Mouse (Mus musculus) R1 (cell line): Measurements from ENCODE around the gene Rabgef1.
A peak's percentile ranks its signal among the peaks of the same experiment; 100 is the strongest.

ENCODE experiments used
- DNase-seq: peaks from one replicate; pipeline ENCODE4 v3.0.0-alpha.2; 2018; ENCODE audit warnings: low read depth, low spot score

Rabgef1 gene

DNA sequence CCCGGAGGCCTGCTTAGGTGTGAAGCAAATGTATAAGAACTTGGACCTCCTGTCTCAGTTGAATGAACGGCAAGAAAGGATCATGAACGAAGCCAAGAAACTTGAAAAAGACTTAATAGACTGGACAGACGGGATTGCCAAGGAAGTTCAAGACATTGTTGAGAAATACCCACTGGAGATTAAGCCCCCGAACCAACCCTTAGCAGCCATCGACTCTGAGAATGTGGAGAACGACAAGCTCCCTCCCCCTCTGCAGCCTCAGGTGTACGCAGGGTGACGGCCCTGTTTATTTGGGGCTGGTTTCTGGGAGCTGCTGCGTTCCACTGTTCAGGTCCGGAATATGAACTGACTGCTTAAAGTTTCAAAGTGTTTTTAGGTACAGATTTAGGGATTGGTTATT, 41.4 kb downstream of the Rabgef1 start:
- no peak for DNase-seq

DNA sequence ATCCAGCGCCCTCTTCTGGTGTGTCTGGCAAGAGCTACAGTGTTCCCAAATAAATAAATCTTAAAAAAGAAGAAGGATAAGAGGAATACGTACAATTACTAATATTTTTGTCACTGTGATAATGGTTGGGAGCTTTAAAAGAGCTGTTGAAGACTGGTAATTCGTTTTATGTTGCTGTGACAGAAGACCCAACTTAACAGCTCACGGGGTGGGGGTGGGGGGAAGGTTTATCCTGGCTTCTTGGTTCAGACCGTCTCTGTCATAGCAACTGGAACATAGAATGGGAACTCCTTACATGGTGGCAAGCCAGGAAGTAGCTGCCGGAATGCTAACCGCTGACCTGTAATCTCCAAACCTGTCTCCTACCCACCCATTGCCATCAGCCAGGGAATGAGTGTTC, 45.2 kb downstream of the Rabgef1 start, which contains the start of gene Tmem248:
Gene Tmem248, plus strand, starts transcription at position 301 of the 400 bp plus-strand sequence.
- DNase-seq = no peak

DNA sequence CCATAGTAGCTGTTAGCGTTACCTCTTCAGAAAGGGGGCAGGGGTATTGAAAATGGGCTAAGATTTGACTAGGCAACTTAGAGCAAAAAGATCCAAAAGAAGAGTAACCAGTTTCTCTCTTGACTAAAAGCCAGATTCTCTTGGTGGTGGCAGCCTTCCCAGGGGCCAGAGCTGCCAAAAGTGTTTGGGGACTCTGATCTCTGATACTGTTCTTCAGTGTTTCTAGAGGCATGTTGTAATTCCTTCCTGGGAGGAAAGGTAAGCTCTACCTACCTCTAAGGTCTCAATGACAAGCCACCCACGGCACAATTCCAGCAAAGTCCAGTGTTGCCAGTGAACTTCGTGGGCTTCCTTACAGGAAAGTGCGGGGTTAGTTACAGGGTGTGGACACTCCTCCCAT, 45.8 kb downstream of the Rabgef1 start:
- DNase-seq = no peak

DNA sequence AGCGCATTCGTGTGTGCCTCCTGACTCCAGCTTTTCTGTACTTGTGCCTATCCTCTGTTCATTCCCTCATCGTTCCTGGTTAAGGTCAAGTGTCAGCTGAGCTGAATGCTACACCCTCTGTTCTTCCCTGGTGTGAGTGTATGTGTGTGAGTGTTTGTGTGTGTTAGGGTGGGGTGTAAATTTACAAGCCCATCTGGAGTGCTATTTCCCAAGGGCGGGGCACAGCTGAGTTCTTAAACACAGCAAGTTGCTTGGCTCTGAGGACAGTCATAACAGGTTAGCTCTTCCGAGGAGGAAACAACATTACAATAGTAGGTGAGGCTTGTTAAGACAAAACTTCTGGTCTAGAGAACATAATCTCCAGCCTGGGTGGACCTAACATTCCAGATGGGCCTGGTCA, 46.7 kb downstream of the Rabgef1 start:
- DNase-seq = peak; percentile 83

DNA sequence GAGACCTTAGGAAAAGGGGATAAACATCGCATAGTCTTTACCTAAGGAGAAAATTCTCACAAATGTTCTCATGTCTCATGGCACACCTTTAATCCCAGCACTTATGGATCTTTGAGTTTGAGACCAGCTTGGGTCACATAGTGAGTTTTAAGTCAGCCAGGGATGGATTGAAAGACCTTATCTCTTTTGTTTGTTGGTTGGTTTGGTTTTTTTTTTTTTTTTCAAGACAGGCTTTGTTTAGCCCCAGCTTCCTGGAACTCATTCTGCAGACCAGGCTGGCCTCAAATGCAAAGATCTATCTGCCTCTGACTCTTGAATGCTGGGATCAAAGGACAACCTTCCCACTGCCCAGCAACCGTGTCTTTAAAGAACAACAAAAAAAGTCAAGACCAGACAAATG, 49.7 kb downstream of the Rabgef1 start:
- no peak for DNase-seq

DNA sequence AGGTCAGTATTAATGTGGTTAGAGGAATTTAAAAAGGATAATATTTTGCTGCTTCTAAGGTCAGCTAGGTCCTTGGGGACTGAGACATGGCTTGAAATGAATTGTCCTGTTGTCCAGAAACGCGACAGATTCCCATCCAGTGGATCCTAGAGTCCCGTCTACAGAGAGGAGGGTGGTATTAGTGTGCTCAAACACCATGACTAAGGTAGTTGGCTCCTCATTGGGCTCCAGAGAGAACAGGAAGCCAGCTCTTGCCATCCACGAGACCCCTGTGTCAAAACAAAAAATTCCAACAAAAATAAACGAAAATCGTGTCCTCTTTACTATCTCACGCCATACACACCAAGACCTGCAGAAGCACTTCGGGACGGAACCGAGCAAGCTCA, 50.2 kb downstream of the Rabgef1 start:
- DNase-seq = no peak

DNA sequence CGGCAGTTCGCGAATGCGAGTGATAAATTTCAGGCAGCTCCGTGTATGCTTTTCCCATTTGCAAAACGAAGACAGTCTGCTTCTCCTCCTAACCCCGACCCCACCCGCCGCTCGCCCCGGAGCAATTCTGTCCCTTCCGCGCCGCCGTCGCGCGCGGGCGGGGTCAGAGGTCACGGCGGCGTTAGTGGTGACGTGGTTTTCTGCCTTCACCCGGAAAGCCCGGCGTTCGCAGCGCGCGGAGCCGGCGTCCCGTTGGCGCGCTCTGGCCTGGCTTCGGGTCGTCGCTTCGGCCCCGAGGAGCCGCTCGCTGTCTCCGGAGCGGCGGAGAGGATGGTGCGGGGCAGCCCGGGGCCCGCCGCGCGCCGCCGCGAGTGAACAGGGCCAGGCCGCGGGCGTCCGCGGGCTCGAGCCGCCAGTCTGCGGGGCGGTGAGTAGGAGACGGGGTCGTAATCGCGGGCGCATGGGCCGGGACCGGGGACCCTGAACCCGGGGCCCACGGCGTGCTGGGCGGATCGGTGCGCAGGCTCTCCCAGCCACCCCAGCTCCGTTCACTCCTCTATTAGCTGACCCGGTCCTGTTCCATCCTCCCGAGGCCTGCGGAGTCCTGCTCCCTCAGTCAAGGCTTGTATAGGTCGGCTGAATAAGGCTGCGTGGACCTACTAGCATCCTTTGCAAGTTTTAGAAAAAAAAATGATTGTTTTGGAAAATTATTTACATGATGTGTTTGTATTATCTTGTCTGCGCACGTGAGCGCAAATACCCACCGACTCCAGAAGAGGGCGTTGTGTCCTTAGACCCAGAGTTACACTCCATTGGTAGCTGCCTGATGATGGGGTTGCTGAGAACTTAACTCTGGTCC, 50.8 kb downstream of the Rabgef1 start:
- DNase-seq = peak; percentile 85

DNA sequence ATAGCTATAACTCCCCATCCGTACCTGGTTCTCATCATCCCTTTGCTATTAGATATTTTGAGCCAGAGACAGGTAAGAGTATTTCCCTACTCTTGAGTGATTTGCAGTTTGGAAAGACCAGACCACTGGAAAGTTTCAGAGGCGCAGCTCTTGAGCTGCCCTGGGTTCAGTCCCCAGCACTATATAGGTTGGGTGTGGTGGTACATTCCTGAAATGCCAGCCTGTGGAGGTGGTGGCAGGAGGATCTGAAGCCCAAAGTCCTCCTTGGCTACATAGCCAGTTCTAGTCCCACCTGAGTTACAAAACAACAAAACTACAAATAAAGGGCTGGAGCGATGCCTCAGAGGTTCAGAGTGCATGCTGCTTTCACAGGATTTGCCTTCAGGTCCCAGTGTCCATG, 55.2 kb downstream of the Rabgef1 start:
- peak; percentile 55 for DNase-seq

DNA sequence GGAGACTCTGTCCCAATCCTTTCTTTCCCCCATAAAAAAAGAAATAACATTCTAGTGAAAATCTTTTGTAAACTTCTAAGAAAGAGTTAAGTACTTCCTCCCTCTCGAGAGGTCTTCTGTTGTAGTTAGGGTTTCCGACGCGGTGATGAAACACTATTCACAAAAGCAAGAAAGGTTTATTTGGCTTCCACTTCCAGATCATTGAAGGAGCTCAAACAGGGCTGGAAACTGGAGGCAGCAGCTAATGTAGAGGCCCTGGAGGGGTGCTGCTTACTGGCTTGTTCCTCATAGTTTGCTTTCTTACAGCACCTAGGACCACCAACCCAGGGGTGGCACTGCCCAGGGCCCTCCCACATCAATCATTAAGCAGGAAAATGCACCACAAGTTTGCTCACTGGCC, 56.5 kb downstream of the Rabgef1 start:
- no peak for DNase-seq

DNA sequence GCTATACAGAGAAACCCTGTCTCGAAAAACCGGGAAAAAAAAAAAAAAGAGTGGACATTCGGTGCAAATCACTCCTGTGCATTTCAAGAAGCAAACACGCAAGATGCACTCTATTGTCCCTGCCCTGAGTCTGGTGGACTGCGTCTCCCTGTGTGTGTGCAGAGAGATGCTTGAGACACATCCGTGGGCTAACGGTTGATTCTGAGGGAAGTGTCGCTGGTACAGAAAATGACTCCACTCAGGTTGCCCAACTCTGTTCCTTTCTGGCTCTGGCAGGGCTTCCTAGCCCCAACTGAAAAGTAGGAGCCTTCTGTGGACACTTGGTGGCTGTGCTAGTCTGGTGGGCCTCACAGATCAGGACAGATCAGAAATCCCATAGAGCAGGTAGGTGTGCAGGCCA, 64.7 kb downstream of the Rabgef1 start:
- no peak for DNase-seq

DNA sequence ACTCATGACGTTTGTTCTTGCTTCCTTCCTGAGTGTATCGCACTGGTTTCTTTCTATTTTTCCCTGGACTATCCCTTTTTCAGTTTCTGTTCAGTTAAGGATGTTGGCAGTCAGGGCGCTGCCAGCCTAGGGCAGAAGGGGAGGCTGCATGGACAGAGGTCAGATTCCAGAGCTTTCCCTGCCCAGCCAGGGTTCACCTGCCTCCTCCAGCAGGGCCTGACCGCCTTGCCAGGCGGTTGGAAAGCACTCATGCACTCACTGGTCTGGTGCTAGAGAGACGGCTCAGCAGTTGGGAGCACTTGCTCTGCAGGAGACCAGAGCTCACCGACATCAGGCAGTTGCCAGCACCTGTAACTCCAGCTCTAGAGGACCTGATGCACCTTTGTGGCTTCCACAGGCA, 67.6 kb downstream of the Rabgef1 start:
- no peak for DNase-seq

DNA sequence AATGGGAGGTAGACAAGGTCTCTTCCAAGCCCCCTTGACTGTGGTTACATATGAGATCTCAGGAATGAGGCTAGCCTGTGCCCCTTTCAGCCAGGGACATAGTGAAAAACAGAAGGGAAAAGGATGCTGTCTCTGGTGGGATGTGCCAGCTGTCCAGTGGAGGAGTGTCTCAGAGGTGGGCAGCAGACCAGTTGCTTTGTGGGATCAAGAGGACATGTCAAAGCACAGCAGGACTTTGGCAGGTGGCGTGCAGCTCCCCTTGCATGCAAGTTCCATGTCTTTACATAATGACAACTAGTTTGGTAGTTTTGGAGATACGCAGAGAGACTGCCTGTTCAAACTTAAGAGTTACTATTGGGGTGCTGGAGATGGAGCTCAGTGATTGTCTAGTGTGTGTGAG, 68.3 kb downstream of the Rabgef1 start:
- no peak for DNase-seq

DNA sequence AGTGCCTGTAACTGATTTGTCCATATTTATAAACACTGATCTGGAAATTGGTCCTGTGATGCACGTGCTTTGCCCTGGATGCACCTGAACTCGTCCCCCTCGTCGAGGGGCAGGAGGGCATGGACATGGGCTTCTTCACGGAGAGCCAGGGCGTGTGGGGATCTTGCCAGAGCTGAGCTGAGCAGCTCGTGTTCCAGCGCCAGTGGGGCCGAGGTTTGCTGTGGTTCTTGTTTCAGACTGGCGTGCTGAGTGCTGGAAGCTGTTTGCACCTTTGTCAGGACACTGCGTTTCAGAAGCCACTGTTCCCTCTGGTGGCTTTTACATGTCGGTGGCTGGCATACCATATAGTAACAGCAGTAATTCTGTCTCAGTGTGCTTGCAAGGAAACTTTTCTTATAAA, 69.8 kb downstream of the Rabgef1 start:
- DNase-seq = no peak

DNA sequence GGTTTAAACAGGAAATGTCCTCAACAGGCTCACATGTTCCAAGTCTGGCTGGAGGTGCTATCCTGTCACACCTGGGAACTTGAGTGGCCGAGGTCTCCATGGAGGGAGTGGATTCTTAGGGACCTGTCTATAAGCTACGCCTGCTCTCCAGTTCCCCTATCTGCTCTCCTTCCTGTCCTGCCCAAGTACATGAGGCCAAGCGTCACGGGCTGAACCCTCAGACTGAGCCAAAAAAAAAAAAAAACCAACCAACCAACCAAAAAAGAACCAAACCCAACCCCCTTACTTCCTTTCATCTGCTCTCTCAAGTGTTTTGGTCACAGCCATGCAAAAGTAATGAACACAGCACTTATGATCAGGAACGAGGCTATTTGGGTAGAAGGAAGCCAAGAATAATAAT, 76.2 kb downstream of the Rabgef1 start:
- no peak for DNase-seq

DNA sequence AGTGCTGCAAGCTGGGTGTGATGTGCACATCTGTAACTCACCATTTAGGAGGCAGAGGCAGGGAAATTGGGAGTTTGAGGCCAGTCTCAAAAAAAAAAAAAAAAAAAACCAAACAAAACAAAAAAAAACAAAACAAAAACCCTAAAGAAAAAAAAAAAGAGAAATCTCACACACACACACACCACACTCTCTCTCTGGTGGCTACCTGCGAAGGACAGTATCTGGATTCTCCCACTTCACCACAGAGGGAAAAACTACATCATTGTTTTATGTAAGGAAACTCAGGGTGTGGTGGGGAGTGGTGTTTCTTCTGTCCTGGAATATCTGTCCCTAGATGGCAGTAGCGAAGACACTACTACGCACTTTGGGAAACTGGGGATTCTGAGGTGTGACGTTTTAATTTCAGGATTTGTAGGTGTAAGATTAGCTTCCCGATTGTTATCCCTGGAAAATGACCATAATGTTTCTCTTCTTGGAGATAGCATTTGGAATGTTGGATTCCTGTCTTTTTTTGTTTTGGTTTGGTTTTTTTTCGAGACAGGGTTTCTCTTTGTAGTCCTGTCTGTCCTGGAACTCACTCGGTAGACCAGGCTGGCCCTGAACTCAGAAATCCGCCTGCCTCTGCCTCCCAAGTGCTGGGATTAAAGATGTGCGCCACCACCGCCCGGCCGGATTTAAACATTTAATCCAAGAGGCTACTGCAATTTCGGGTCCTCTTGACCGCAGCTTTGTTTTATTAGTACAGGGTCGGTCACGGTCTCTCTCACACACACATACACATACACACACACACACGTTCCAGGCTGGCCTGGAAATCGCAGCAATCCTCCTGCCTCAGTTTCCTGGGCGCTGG, 82.8 kb downstream of the Rabgef1 start:
- DNase-seq = peak; percentile 88

DNA sequence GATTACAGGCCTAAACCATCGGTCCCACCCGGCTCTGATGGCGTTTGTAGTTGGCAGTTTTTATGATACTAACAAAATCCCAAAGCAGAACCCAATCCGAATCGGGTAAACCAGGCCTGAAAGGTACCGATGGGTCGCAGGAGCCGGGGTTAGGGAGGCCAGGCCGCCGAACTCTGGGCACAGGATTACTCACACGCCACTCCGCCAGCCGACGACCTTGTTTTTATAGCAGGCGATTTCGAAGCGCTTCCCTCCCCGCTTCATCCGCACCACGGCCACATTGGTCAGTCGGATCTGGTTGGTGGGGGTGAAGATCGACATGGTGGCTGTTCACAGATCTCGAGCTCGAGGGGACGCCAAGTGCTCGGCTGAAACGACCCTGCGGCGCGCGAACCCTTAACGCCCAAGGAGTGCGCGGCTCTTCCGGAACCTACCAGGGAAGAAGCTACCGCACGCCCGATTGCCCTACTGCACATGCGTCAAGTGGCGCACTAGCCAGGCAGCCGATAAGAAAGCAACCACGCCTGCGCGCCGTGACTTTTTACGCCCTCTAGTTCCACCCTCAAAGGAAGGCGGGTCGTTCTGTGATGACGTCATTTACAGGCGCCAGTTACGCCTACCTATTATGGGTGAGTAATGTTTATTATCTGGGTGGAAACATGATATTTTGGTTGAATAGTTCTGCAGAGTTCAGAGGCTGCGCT, 83.6 kb downstream of the Rabgef1 start, which contains the start of the genes Sbds and Tyw1:
Gene Sbds, minus strand, starts transcription at position 514 of the 704 bp plus-strand sequence.
Gene Tyw1, plus strand, starts transcription at position 603 of the 704 bp plus-strand sequence.
- peak; percentile 99 for DNase-seq

DNA sequence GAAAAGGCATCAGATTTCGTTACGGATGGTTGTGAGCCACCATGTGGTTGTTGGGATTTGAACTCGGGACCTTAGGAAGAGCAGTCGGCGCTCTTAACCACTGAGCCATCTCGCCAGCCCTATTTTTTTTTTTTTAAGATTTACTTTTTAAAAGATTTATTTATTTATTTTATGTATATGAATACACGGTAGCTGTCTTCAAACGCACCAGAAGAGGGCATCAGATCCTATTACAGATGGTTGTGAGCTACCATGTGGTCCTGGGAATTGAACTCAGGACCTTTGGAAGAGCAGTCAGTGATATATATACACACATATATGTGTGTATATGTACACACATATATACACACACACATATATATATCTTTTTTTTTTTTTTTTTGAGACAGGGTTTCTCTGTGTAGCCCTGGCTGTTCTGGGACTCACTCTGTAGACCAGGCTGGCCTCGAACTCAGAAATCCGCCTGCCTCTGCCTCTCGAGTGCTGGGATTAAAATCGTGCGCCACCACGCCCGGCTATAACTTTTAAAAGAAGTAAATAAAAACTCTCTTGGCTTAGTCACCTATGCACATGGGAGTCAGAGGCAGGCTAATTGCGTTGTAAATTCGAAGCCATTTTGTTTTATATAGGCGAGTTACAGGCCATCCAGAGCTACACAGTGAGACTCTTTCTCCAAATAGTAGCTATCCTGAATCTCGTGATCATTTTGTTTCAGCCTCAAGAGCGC, 84.4 kb downstream of the Rabgef1 start:
- peak; percentile 33 for DNase-seq

DNA sequence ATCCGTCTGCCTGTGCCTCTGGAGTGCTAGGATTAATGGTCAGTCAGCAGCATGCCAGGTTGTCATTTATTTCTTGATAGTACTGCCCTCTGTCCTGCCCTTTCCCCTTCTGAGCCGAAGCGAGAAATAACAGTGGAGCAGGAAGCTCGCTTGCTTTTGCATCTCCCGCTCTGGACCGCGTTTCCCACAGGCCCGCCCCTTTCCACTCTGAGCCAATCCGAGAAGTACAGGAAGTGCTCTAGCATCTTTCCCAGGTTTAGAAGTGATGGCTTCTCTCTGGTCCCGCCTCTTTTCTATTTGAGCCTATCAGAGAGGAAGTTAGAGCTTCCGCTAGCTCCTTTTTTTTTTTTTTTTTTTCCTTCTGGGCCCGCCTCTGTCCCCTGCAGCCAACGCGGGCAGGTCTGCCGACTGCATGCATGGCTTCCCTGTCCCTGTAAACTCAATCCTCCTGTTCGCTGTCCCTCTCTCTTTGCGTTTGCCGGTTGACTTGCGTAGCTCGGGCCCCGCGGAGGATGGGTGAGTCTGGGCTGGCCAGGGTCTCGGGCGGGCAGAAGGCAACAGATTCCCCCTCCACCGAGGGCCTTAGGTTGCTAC, 85.2 kb downstream of the Rabgef1 start:
- peak; percentile 100 for DNase-seq

DNA sequence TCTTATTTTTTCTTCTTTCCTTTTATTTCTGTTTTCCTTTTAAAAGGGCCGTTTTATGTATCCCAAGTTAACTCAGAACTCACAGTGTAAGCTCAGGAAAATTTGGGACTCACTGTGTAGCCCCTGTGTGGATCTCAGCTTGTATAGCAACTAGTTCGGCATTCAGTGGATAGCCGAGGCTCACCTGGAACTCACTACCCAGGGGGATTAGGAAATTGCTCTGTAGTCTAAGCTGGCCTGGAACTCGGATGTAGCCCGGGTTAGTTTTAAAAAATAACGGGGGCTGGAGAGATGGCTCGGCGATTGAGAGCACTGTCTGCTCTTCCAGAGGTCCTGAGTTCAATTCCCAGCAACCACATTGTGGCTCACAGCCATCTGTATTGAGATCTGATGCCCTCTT, 85.7 kb downstream of the Rabgef1 start:
- DNase-seq = no peak

DNA sequence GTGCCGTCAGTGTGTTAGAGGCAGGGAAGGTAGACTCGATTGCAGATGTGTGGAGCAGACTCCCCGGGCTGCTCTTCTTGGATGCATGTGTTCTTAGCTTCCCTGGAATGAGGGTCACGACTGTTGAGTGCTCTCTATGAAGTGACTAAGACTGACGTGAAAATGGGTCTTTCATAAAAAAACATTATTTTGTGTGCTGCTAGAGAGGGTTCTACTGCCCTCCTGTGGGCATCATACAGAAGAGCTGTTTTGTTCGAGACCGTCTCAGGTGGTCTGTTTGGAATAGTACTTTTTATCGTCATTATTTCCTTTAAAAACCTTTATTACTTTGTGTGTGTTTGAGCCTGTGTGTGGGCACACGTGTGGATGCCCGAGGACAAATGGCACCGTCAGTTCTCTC, 91.9 kb downstream of the Rabgef1 start:
- no peak for DNase-seq
